Mouse (Mus musculus) kidney, adult 2 months (tissue): ENCODE measurements at regions not wholly inside any gene's neighbourhood (a gene's known extent, or its start where the extent isn't known, plus 50 kb on each side); places are given as distances from the start of the nearest gene placed in this dataset.

ENCODE experiments used
- CTCF ChIP-seq: fragments of 200-500 bp; conservative IDR thresholded peaks from 2 replicates; pipeline ENCODE4 v1.5.1; 2011; ENCODE audit warnings: low read depth, mild to moderate bottlenecking, control low read depth, low read length, moderate library complexity, mixed read lengths; ENCODE audit not compliant: insufficient read depth, insufficient read length
- POLR2A ChIP-seq: fragments of 200-500 bp; IDR thresholded peaks from one replicate; pipeline ENCODE4 v1.6.1; 2011; ENCODE audit warnings: low read depth, low read length, control low read depth

- no peak for TF ChIP-seq CTCF
- TF ChIP-seq POLR2A, result no peak
Measured at GRCm38 (mm10) chr8:26362366-26362765, 243.0 kb downstream of the Gm45692 start.
